Mouse (Mus musculus) forebrain, embryonic 16.5 days (tissue): ENCODE results near the gene Arhgap4. TPM values are rescaled to one million over a fixed set of nuclear protein-coding genes. Genes with fewer than 3 reads are reported as not detected.
A peak's percentile ranks its signal among the peaks of the same experiment; 100 is the strongest.

ENCODE experiments used
- ATAC-seq: fragments of 200-750 bp; cut with Nextera tagmentation; 2 replicates; pipeline ENCODE4 v1.8.0; 2017; ENCODE audit warnings: mild to moderate bottlenecking, moderate library complexity
- H3K27ac ChIP-seq: fragments of 300-500 bp; sonication (generic); 2 replicates; pipeline ENCODE4 v1.5.1; 2014; ENCODE audit warnings: low read length, control low read depth
- H3K27me3 ChIP-seq: fragments of 300-500 bp; sonication (generic); replicated peaks from 2 replicates; pipeline ENCODE4 v1.6.1; 2014; ENCODE audit warnings: low read length; ENCODE audit not compliant: control insufficient read depth, insufficient read depth
- H3K36me3 ChIP-seq: fragments of 300-500 bp; sonication (generic); 2 replicates; pipeline ENCODE4 v1.6.1; 2014; ENCODE audit not compliant: control insufficient read depth, insufficient read depth
- H3K4me1 ChIP-seq: fragments of 300-500 bp; sonication (generic); replicated peaks from 2 replicates; pipeline ENCODE4 v1.6.1; 2014; ENCODE audit warnings: low read length; ENCODE audit not compliant: control insufficient read depth, insufficient read depth
- H3K4me2 ChIP-seq: fragments of 300-500 bp; sonication (generic); 2 replicates; pipeline ENCODE4 v1.6.1; 2014; ENCODE audit warnings: mild to moderate bottlenecking, low read length, control low read depth
- H3K4me3 ChIP-seq: fragments of 300-500 bp; sonication (generic); replicated peaks from 2 replicates; pipeline ENCODE4 v1.5.1; 2014; ENCODE audit warnings: mild to moderate bottlenecking, low read length, control low read depth
- H3K9ac ChIP-seq: fragments of 300-500 bp; sonication (generic); replicated peaks from 2 replicates; pipeline ENCODE4 v1.6.1; 2014; ENCODE audit warnings: low read depth, low read length, control low read depth
- H3K9me3 ChIP-seq: fragments of 300-500 bp; sonication (generic); 2 replicates; pipeline ENCODE4 v1.6.1; 2016; ENCODE audit warnings: low read length; ENCODE audit not compliant: control insufficient read depth
- WGBS: fragments of 180-500 bp; shearing (Covaris S2); extraction: QIAGEN DNeasy Blood & Tissue Kit; methylation state at CpG from one replicate; pipeline ENCODE4 v1.1.7; 2014; 5-methylcytosine and 5-hydroxymethylcytosine counted together
- polyA plus RNA-seq: library from polyadenylated mRNA; unstranded; fragments of >200 nt; fragmentation: Nextera tagmentation; extraction: Ambion mirVana; gene quantifications from 2 replicates; pipeline ENCODE4 v1.2.1, GENCODE M21; 2015

Gene Arhgap4
- 2.8 and 3.1 TPM in 2 replicates for polyA plus RNA-seq

DNA sequence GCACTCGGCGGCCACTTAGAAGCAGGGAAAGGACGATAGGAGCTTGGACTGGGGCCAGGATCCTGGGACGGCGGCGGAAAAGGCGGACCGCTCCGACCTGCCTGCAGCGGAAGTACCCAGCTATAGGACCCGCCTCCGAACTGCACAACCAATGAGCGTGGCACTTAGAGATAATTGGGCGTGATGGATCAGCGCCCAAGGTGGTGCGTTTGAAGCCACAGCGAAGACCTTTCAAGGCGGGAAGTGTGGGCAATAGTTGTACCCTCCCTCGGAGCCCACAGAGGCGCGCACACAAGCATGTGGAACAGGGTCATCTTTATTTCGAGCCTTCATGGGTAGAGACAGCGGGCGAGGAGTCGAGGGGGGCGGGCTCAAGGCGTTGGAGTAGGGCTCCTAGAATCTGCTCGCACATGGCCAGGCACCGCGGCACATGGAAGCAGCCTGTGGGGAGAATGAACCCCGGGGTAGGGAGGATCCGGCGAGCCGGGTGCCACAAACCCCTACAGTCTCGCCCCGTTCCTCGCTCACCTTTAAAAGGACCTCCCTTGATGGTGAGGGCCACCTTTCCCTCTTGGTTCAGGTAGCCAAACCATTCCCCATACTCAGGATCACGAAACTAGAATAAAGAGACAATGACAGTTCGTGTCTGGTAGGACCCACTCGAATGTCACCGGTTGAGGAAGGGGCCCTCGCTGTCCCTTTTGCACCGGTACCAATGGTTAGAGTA, at the start of gene Arhgap4, which contains the start of gene Naa10:
Arhgap4 (minus strand) TSS at position 48 of the 727 bp plus-strand sequence.
Naa10 (minus strand) TSS at position 122 of the 727 bp plus-strand sequence.
- Histone ChIP-seq H3K9ac (peak within 1 kb of the TSS; percentile 76), H3K9me3 (no peaks in the 10 kb centered on the region), H3K27me3 (no peaks in the 10 kb centered on the region), H3K4me3 (peak within 1 kb of the TSS; percentile 65), H3K4me1 (peaks cover 6% of the 10 kb centered on the region), H3K4me2 (peak within 1 kb of the TSS; percentile 70), H3K27ac (peak within 1 kb of the TSS; percentile 76), H3K36me3 (no peaks in the 10 kb centered on the region; the same call in 1 of the 2 replicates)
- peak; percentile 98 for ATAC-seq
- WGBS, result 22% methylated on average over 43 of the region's 43 CpGs

DNA sequence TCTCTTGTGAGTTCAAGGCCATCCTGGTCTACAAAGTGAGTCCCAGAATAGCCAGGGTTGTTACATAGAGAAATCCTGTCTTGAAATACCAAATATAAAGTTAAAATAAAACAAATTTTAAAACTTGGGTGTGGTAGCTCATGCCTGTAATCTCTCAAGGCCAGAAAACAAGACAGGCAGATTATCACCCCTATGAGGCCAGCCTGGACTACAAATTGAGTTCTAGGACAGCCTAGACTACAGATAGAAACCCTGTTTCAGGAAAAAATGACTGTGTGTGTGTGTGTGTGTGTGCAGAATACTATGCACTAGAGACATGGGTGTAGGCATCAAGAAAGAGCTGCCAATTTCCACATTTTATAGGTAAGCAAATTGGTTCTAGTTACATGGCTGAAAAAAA, 49.1 kb upstream of the Arhgap4 start:
- Histone ChIP-seq H3K4me1 (peaks cover 3% of the 10 kb centered on the region; the same call in 1 of the 2 replicates), H3K27ac (no peak overlapping the region), H3K27me3 (no peaks in the 10 kb centered on the region; the same call in 1 of the 2 replicates), H3K4me3 (no peak overlapping the region), H3K36me3 (no peaks in the 10 kb centered on the region), H3K9me3 (no peaks in the 10 kb centered on the region), H3K4me2 (no peak overlapping the region), H3K9ac (no peak overlapping the region)
- ATAC-seq, result no peak

GRCm38 (mm10) chrX:73969729-73970128, 48.1 kb upstream of the Arhgap4 start:
- no peaks in the 10 kb centered on the region for H3K9me3 ChIP-seq
- H3K4me2 ChIP-seq, result no peak overlapping the region
- no peak overlapping the region for H3K4me3 ChIP-seq
- no peaks in the 10 kb centered on the region for H3K36me3 ChIP-seq
- no peak overlapping the region for H3K27ac ChIP-seq
- no peak for ATAC-seq
- 95% methylated on average over 2 of the region's 2 CpGs for WGBS
- H3K27me3 ChIP-seq, result no peaks in the 10 kb centered on the region; the same call in 1 of the 2 replicates
- H3K9ac ChIP-seq, result no peak overlapping the region
- peaks cover 3% of the 10 kb centered on the region; the same call in 1 of the 2 replicates for H3K4me1 ChIP-seq

GRCm38 (mm10) chrX:73969167-73969566, 47.5 kb upstream of the Arhgap4 start:
- ATAC-seq, result no peak
- no peak overlapping the region for H3K4me2 ChIP-seq
- H3K9me3 ChIP-seq, result no peaks in the 10 kb centered on the region
- H3K36me3 ChIP-seq, result no peaks in the 10 kb centered on the region
- 68% methylated on average over 1 of the region's 1 CpGs for WGBS
- H3K4me1 ChIP-seq, result peaks cover 8% of the 10 kb centered on the region
- H3K9ac ChIP-seq, result no peak overlapping the region
- H3K4me3 ChIP-seq, result no peak overlapping the region
- H3K27me3 ChIP-seq, result no peaks in the 10 kb centered on the region; the same call in 1 of the 2 replicates
- H3K27ac ChIP-seq, result no peak overlapping the region

DNA sequence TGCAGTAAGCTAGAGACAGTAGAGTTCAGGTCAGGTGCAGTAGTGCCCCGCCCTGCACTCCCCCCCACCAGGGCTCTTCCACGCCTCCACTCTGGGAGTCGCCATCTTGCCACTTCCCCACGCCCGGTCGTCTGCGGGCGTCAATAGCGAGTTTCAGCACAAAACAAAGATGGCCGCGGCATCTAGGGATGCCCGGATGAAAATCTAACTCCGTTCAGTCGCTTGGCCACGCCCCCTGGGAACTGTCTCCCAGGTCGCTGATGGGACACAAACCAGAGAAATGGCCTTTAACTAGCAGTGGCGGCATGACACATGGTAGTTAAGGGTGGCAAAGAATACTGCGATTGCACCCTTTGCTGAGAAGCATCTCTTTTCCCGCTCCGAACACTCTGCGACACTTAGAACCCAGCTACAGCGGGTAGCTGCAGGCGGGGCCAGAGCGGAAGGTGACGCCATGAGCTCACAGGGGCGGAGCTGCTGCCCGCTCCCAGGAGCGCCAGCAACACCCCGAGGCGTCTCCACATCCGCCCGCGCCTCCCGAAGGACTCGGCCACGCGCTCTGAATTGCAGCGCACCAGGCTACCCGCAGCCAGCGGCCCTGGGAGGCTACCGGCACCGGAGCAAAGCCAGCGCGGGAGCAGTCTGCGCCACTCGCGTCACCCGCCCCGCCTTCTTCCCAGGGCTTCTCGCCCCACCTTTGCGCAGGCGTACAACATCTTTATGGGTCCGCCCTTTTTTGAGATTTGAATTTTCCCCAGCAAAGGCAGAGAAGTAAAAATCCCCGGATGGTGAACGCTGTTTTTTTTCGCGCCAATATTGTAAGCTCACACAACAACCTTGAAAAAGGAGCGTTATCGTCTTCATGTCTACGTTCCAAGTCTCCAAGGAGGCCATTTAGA, 45.8 kb upstream of the Arhgap4 start:
- H3K27me3 ChIP-seq, result no peaks in the 10 kb centered on the region; the same call in 1 of the 2 replicates
- WGBS, result 19% methylated on average over 60 of the region's 60 CpGs
- peak overlapping the region; percentile 70 for H3K9ac ChIP-seq
- peaks cover 24% of the 10 kb centered on the region for H3K4me1 ChIP-seq
- H3K36me3 ChIP-seq, result no peaks in the 10 kb centered on the region
- peak overlapping the region; percentile 99 for H3K27ac ChIP-seq
- no peaks in the 10 kb centered on the region for H3K9me3 ChIP-seq
- peak overlapping the region; percentile 55 for H3K4me2 ChIP-seq
- peak overlapping the region; percentile 75 for H3K4me3 ChIP-seq
- peak; percentile 85 for ATAC-seq

- Histone ChIP-seq H3K36me3 (no peaks in the 10 kb centered on the region), H3K4me1 (peaks cover 31% of the 10 kb centered on the region), H3K9ac (peak within 1 kb of the TSS; percentile 70), H3K4me2 (peak within 1 kb of the TSS; percentile 78), H3K4me3 (peak within 1 kb of the TSS; percentile 75), H3K27me3 (no peaks in the 10 kb centered on the region), H3K27ac (peak within 1 kb of the TSS; percentile 99), H3K9me3 (no peaks in the 10 kb centered on the region)
- peak; percentile 69 for ATAC-seq
- WGBS, result 18% methylated on average over 57 of the region's 58 CpGs
Observed at GRCm38 (mm10) chrX:73966248-73967176, 44.8 kb upstream of the Arhgap4 start, which contains the start of gene Hcfc1. Hcfc1 (minus strand) TSS chrX:73966357.

GRCm38 (mm10) chrX:73965307-73965706, 43.6 kb upstream of the Arhgap4 start:
- Histone ChIP-seq H3K9me3 (no peaks in the 10 kb centered on the region), H3K4me2 (peak overlapping the region; percentile 78), H3K27ac (no peak overlapping the region; the same call in 1 of the 2 replicates), H3K4me3 (peak overlapping the region; percentile 75), H3K4me1 (peaks cover 31% of the 10 kb centered on the region), H3K9ac (peak overlapping the region; percentile 70), H3K36me3 (no peaks in the 10 kb centered on the region), H3K27me3 (no peaks in the 10 kb centered on the region)
- WGBS, result 21% methylated on average over 20 of the region's 20 CpGs
- ATAC-seq, result peak; percentile 11; the same call in 1 of the 2 replicates

DNA sequence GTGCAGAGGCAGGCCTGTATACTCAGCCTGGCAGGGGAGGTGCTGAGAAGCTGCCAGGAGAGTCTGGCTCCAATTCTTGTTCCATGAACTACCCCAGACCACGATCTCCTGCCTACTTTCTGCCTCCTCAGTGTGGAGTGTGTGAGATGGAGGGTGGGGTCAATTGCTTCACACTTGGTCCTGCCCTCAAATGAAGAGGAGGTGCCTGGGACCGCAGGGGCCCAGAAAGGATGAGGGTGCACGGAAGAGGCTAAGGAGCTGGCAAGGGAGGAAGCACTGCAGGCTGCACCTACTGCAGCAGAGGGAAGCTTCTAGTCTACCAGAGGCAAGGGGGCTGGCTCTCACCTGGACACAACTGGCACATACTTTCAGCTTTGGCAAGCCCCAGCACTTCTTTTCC, 42.7 kb upstream of the Arhgap4 start:
- Histone ChIP-seq H3K27ac (no peak overlapping the region), H3K4me2 (peak overlapping the region; percentile 78), H3K27me3 (no peaks in the 10 kb centered on the region), H3K9me3 (no peaks in the 10 kb centered on the region), H3K4me1 (peaks cover 31% of the 10 kb centered on the region), H3K9ac (peak overlapping the region; percentile 70), H3K36me3 (no peaks in the 10 kb centered on the region), H3K4me3 (peak overlapping the region; percentile 75)
- 32% methylated on average over 3 of the region's 3 CpGs for WGBS
- no peak for ATAC-seq
